Mouse (Mus musculus) cerebellum, adult 2 months (tissue): Measurements from ENCODE around the gene Rasl12. TPM values are rescaled to one million over a fixed set of nuclear protein-coding genes. Genes with fewer than 3 reads are reported as not detected.

Source experiments
- DNase-seq, 2 experiments: peaks; one replicate each; pipeline ENCODE4 v3.0.0; 2021
- H3K27ac ChIP-seq: fragments of 200-500 bp; 2 replicates; pipeline ENCODE4 v1.5.1; 2012; ENCODE audit warnings: low read length, control low read depth, inconsistent platforms; ENCODE audit not compliant: insufficient read depth
- H3K27me3 ChIP-seq: fragments of 200-500 bp; 2 replicates; pipeline ENCODE4 v1.6.1; 2012; ENCODE audit warnings: inconsistent platforms, mild to moderate bottlenecking, low read length, moderate library complexity; ENCODE audit not compliant: control insufficient read depth, insufficient read depth
- H3K4me1 ChIP-seq: fragments of 200-500 bp; 2 replicates; pipeline ENCODE4 v1.6.1; 2011; ENCODE audit warnings: low read length; ENCODE audit not compliant: control insufficient read depth, insufficient read depth
- H3K4me3 ChIP-seq: fragments of 200-500 bp; replicated peaks from 2 replicates; pipeline ENCODE3; 2011; ENCODE audit warnings: mild to moderate bottlenecking, low read depth, low read length, control low read depth; ENCODE audit not compliant: insufficient read depth
- CTCF ChIP-seq: fragments of 200-500 bp; IDR thresholded peaks from 2 replicates; pipeline ENCODE4 v1.5.1; 2011; ENCODE audit warnings: low read depth, mild to moderate bottlenecking, control low read depth, low read length, moderate library complexity, borderline replicate concordance; ENCODE audit not compliant: insufficient read depth
- POLR2A ChIP-seq: fragments of 200-500 bp; IDR thresholded peaks from 2 replicates; pipeline ENCODE4 v1.6.1; 2011; ENCODE audit warnings: low read length, control low read depth, borderline replicate concordance; ENCODE audit not compliant: insufficient read depth
- WGBS: fragments of 180-500 bp; shearing (Covaris S2); methylation state at CpG from one replicate; pipeline ENCODE4 v1.1.7; 2018; 5-methylcytosine and 5-hydroxymethylcytosine counted together
- polyA plus RNA-seq: library from polyadenylated mRNA; depleted of rRNA; stranded (reverse); fragments of >200 nt; gene quantifications from 2 replicates; pipeline ENCODE4 v1.2.3, GENCODE M21; 2012

Gene Rasl12
- polyA plus RNA-seq, 1 experiment = 7.4 TPM

DNA sequence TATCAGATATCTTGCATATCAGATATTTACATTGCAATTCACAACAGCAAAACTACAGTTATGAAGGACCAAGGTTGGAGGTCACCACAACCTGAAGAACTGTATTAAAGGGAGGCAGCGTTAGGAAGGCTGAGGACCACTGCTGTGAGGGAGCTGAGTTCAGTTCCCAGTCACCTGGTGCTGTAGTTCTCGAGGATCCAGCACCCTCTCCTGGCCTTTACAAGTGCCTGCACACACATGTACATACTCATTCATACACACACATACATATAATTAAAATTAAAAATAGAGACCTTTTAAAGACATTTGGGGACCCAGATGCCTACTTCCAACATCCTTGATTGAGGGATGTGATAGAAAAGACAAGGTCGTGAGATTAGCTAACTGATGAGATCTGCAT, 21.3 kb downstream of the Rasl12 start:
- TF ChIP-seq POLR2A (no peak), CTCF (no peak)
- no peak for DNase-seq
- Histone ChIP-seq H3K27me3 (no peaks in the 10 kb centered on the region), H3K27ac (no peak overlapping the region), H3K4me1 (no peaks in the 10 kb centered on the region), H3K4me3 (no peak overlapping the region)
- 68% methylated on average over 3 of the region's 3 CpGs for WGBS

DNA sequence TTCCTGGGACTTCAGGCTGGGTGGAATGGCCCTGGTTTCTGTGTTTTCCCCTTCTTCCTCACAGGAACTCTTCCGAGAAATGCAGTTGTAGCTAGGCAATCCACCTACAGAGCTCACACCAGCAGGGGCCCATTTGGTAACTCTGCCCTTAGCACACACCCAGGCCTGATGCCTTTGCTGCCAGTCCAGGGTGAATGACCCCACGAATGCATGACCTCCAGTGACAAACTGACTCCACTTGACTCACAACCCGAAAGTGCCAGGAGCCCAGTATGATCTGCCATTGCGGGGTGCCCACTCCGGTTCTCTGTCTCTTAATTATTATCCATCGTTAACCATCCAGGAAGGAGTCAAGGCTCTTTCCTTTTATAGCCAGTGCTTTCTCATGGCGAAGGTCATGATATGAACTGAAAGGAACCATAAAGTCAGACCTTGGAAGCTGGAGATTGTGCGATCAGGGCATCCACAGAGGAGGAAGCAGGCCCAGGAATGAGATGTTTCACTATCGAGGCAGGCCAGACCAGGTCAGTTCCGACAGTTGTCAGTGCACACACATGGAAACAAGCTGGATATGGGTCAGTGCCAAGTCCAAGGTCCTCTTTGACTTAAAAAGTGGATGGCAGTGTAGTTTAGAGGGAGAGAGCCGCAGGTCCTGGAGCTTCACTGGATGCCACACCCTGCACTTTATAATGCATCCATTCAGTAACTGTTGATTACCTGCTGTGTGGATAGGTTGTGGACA, 24.6 kb downstream of the Rasl12 start, which contains the start of gene Slc51b:
Gene Slc51b (minus strand): TSS at position 196 of the 742 bp plus-strand sequence.
- DNase-seq = no peak
- Histone ChIP-seq H3K27me3 (no peaks in the 10 kb centered on the region), H3K4me3 (no peak within 1 kb of the TSS), H3K27ac (no peak within 1 kb of the TSS), H3K4me1 (no peaks in the 10 kb centered on the region)
- no peak for TF ChIP-seq CTCF
- TF ChIP-seq POLR2A = no peak
- WGBS = 72% methylated on average over 11 of the region's 11 CpGs

DNA sequence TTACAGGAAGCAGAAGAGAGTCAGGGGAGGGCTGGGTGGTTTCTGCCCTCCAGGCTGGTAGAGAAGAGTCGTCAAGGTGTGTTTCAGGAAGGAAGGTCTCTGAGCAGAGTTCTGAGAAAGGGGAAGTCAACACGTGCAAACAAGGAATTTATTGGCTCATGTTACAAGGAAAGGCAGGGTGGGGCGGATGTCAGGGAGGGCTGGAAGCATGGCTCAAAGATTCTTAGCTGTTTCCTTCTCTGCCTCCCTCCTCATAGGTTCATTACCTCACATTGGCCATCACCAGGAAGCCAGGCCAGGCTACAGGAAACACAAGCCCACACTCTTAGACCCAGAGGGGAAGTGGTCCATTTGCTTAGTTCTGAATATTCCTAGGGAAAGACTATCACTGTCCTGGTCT, 26.1 kb downstream of the Rasl12 start:
- TF ChIP-seq POLR2A (no peak), CTCF (no peak)
- no peaks in the 10 kb centered on the region for H3K4me1 ChIP-seq
- whole genome bisulfite sequencing = 56% methylated on average over 3 of the region's 3 CpGs
- no peaks in the 10 kb centered on the region for H3K27me3 ChIP-seq
- H3K27ac ChIP-seq = no peak overlapping the region
- H3K4me3 ChIP-seq = no peak overlapping the region
- DNase-seq = no peak

DNA sequence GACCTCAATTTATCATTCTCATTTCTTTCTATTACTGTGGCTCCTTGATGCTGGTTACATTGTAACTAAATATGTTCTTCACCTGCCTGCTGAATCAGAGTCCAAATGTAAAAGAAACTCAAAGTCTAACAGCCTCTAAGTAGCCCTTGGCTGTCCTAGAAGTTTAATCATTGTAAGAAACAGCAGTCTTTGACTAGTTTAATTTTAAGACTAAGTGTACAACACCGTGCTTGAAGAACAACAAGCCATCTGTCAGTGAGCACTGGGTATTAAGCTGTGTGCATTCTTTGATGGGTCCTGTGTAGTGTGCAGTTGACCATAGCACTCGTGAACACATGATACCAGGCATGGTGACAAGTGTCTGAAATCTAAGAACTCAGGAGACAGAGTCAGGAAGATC, 29.2 kb downstream of the Rasl12 start:
- no peak for DNase-seq
- TF ChIP-seq POLR2A (no peak), CTCF (no peak)

DNA sequence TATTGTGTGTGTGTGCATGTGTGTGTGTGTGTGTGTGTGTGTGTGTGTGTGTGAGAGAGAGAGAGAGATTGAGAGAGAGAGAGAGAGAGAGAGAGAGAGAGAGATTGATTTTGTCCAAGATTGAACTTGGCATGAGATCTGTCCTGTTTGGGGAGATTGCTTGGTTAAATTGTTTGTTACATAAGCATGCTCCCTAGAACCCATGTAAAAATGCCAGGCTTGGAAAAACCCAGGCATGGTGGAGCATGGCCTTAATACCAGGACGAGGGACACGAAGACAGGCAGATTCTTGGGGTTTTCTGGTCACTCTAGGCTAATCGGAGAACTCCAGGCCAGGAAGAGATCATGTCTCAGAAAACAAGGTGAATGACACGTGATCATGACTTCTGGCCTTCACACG, 29.7 kb downstream of the Rasl12 start:
- Histone ChIP-seq H3K27ac (no peak overlapping the region), H3K4me3 (no peak overlapping the region)
- WGBS = 83% methylated on average over 5 of the region's 5 CpGs

More for the DNA sequence above, 29.2 kb downstream of the Rasl12 start:
- WGBS = 59% methylated on average over 2 of the region's 2 CpGs
- Histone ChIP-seq H3K27ac (no peak overlapping the region), H3K4me3 (no peak overlapping the region), H3K27me3 (no peaks in the 10 kb centered on the region), H3K4me1 (no peaks in the 10 kb centered on the region)

DNA sequence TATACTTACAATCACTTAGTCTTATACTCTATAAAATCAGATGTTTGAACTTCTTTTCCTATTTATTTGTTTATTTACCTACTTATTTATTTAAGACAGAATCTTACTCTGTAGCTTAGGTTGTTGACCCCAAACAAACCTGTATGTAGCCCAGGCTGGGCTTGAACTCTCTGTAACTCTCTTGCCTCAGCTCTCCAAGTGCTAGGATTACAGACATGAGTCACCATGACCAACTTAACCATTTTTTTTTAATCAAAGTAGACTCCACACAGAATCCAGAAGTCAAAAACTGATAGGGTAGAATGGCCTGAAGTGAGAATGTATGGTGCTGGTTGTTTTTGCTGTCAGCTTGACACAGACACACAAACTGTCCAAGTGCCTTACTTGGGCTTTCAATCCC, 32.1 kb downstream of the Rasl12 start:
- TF ChIP-seq CTCF = no peak
- no peak for TF ChIP-seq POLR2A
- Histone ChIP-seq H3K27me3 (no peaks in the 10 kb centered on the region), H3K4me1 (no peaks in the 10 kb centered on the region), H3K27ac (no peak overlapping the region), H3K4me3 (no peak overlapping the region)
- no peak for DNase-seq

More for the DNA sequence above, 29.7 kb downstream of the Rasl12 start:
- Histone ChIP-seq H3K27me3 (no peaks in the 10 kb centered on the region), H3K4me1 (no peaks in the 10 kb centered on the region)
- DNase-seq = no peak
- TF ChIP-seq POLR2A (no peak), CTCF (no peak)

DNA sequence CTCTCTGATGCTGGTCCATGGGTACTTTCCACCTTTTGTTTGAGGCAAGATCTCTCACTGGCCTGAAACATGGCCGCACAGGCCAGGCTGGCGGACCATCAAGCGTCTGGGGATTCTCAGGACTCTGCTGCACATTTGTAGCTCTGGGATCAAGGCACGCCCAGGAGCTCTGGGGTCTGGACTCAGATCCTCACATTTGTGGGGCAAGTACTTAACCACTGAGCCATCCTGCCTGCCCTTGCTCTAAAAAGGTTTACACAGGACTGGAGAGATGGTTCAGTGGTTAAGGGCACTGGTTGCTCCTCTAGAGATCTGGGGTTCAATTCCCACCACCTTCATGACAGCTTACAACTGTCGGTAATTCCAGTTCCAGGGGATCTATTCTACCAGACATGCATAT, 32.6 kb downstream of the Rasl12 start:
- Histone ChIP-seq H3K4me3 (no peak overlapping the region), H3K4me1 (no peaks in the 10 kb centered on the region), H3K27ac (no peak overlapping the region), H3K27me3 (no peaks in the 10 kb centered on the region)
- DNase-seq = no peak
- whole genome bisulfite sequencing = 83% methylated on average over 5 of the region's 5 CpGs
- TF ChIP-seq POLR2A = no peak
- no peak for TF ChIP-seq CTCF

DNA sequence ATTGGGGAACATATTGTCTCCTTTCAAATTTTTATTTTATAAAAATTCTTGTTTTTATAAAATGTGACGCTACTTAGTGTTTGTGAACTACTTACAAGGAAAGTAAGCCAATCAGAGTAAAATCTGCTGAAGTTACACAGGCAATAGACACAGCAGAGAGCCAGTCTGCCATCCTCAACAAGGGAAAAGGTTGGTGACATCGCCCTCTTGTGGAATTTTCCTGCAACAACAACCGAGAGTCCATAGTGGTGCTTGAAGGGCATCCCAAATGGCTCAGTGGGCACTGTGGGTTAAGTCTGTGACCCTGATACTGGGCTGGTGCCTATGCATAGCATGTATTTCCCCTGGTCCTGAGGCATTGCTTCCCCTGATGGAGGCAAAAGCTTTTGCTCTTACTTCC, 33.9 kb downstream of the Rasl12 start:
- Histone ChIP-seq H3K27ac (no peak overlapping the region), H3K4me3 (no peak overlapping the region), H3K4me1 (no peaks in the 10 kb centered on the region), H3K27me3 (no peaks in the 10 kb centered on the region)
- DNase-seq = peak; percentile 73 to 82
- 2% methylated on average over 3 of the region's 3 CpGs for WGBS
- TF ChIP-seq POLR2A = no peak
- peak; percentile 83 for TF ChIP-seq CTCF
